Mouse (Mus musculus) heart, embryonic 16.5 days (tissue): ENCODE results near the gene Mllt3. TPM values are rescaled to one million over a fixed set of nuclear protein-coding genes. Genes with fewer than 3 reads are reported as not detected.

Experiments
- ATAC-seq: fragments of 200-750 bp; cut with Nextera tagmentation; replicated peaks from 2 replicates; pipeline ENCODE4 v1.8.0; 2017; ENCODE audit warnings: moderate number of reproducible peaks; ENCODE audit not compliant: insufficient read depth, low FRiP score; ENCODE audit errors: extremely low read depth
- H3K27ac ChIP-seq: fragments of 300-500 bp; sonication (generic); 2 replicates; pipeline ENCODE4 v1.5.1; 2014; ENCODE audit warnings: mild to moderate bottlenecking, low read length, control low read depth, moderate library complexity
- H3K27me3 ChIP-seq: fragments of 300-500 bp; sonication (generic); 2 replicates; pipeline ENCODE4 v1.6.1; 2014; ENCODE audit warnings: low read length, mixed read lengths; ENCODE audit not compliant: control insufficient read depth, insufficient read depth
- H3K36me3 ChIP-seq: fragments of 300-500 bp; sonication (generic); 2 replicates; pipeline ENCODE4 v1.6.1; 2014; ENCODE audit not compliant: control insufficient read depth, insufficient read depth
- H3K4me1 ChIP-seq: fragments of 300-500 bp; sonication (generic); 2 replicates; pipeline ENCODE4 v1.6.1; 2014; ENCODE audit warnings: low read length, mixed read lengths; ENCODE audit not compliant: control insufficient read depth, insufficient read depth
- H3K4me2 ChIP-seq: fragments of 300-500 bp; sonication (generic); 2 replicates; pipeline ENCODE4 v1.6.1; 2014; ENCODE audit warnings: low read depth, mild to moderate bottlenecking, control low read depth, low read length
- H3K4me3 ChIP-seq: fragments of 300-500 bp; sonication (generic); 2 replicates; pipeline ENCODE4 v1.5.1; 2014; ENCODE audit warnings: mild to moderate bottlenecking, control low read depth, low read length
- H3K9ac ChIP-seq: fragments of 300-500 bp; sonication (generic); 2 replicates; pipeline ENCODE4 v1.6.1; 2014; ENCODE audit warnings: low read length, control low read depth
- H3K9me3 ChIP-seq: fragments of 300-500 bp; sonication (generic); replicated peaks from 2 replicates; pipeline ENCODE4 v1.6.1; 2016; ENCODE audit warnings: low read length; ENCODE audit not compliant: control insufficient read depth
- WGBS: fragments of 180-500 bp; shearing (Covaris S2); extraction: QIAGEN DNeasy Blood & Tissue Kit; methylation state at CpG from one replicate; pipeline ENCODE4 v1.1.7; 2014; 5-methylcytosine and 5-hydroxymethylcytosine counted together
- polyA plus RNA-seq: library from polyadenylated mRNA; unstranded; fragments of >200 nt; fragmentation: Nextera tagmentation; extraction: Ambion mirVana; gene quantifications from 2 replicates; pipeline ENCODE4 v1.2.1, GENCODE M21; 2015

Gene Mllt3
- polyA plus RNA-seq, 1 experiment from 2014 or later = 23.2 TPM

DNA sequence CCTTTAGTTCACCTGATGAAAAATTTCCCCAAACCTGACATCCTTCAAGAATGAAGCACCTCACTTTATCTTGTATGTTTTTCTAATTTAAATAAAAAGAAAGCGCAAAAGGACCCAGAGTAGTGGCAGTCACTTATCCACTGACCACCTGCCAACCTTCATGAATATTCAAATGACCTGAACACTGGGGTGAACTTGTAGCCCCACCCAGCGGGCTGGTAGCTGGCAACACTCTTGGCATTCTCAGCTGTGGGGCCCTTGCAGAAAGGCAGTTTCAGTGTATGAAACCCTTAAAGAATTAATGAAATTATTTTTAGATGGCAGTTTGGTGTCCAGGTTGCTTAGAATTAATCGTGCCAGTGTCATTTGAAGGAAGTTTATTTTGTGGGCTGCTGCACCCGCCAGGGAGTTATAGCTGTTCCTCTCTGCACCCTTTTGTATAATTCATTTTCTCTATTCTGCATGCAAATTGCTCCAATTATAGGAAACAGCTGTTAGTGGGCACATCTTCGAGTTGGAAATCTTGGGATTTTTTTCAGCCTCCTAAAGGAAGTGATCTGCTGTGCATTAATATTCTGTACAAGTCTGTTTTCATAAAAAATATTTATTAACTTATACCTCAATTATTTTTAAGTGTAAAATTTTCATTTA lies 149.8 kb downstream of the Mllt3 start:
- ATAC-seq = no peak
- no peaks in the 10 kb centered on the region for H3K4me1 ChIP-seq
- WGBS = 80% methylated on average over 5 of the region's 5 CpGs
- H3K27me3 ChIP-seq = no peaks in the 10 kb centered on the region
- H3K36me3 ChIP-seq = no peaks in the 10 kb centered on the region
- no peak overlapping the region for H3K4me2 ChIP-seq
- H3K4me3 ChIP-seq = no peak overlapping the region
- no peak overlapping the region for H3K9ac ChIP-seq
- no peak overlapping the region for H3K27ac ChIP-seq
- H3K9me3 ChIP-seq = no peaks in the 10 kb centered on the region

DNA sequence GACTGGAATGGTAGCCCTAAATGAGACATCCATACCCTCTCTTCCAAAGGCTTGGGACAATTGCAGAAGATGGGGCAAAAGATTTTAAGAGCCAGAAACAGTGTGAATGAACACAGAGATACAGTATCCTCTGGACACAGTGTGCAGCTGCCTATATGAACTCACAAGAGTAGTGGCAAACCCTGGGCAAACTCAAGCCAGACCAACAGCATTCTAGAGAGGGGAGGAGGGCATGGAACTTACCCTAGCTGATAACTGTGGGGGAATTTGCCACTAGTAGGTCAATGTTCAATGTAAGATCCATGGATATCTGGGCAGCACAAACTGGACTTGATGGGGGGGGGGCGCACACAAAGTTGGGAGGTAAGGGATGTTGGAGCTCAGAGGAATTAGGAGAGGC lies 151.2 kb downstream of the Mllt3 start:
- ATAC-seq = no peak
- no peak overlapping the region for H3K4me2 ChIP-seq

DNA sequence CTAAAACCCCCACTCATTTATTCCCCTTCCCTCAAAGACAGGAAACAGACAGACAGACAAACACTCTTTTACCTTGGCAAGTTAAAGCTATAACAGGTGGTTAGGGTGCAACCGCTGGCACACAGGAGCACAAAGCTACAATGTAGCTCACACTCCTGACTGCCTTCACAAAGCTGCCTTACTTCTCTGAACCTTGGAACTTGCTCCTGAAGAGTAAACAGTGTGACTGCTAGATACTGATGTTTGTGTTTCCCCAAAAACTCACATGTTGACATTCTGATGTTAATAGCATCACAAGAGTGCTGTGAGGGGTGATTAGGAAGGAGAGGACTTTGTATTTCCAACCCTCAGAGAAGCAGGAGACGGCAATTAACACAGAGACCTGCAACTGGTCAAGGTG lies 151.6 kb downstream of the Mllt3 start:
- H3K9ac ChIP-seq = no peak overlapping the region
- no peak overlapping the region for H3K4me3 ChIP-seq
- no peaks in the 10 kb centered on the region for H3K4me1 ChIP-seq
- no peak overlapping the region for H3K4me2 ChIP-seq
- H3K9me3 ChIP-seq = no peaks in the 10 kb centered on the region
- no peaks in the 10 kb centered on the region for H3K36me3 ChIP-seq
- H3K27ac ChIP-seq = no peak overlapping the region
- no peaks in the 10 kb centered on the region for H3K27me3 ChIP-seq
- 84% methylated on average over 2 of the region's 2 CpGs for WGBS
- ATAC-seq = no peak

More for the DNA sequence above, 151.2 kb downstream of the Mllt3 start:
- Histone ChIP-seq H3K4me1 (no peaks in the 10 kb centered on the region), H3K27me3 (no peaks in the 10 kb centered on the region), H3K4me3 (no peak overlapping the region), H3K27ac (no peak overlapping the region), H3K36me3 (no peaks in the 10 kb centered on the region), H3K9ac (no peak overlapping the region), H3K9me3 (no peaks in the 10 kb centered on the region)
- 88% methylated on average over 1 of the region's 1 CpGs for WGBS

DNA sequence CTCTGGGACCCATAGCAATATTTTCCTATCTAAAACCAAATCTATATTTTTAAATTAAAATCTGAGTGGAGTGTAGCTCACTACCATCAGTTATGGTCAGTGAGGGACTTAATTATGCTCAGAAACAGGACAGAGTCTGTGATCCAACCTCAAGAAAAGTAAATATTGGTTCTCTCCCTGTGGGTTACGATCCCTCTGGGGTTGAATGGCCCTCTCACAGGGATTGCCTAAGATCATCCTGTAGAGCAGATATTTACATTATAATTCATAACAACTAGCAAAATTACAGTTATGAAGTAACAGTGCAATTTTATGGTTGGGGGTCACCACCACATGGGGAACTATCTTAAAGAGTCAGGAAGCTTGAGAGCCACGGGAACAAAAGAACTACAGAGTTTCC lies 152.9 kb downstream of the Mllt3 start:
- no peak overlapping the region for H3K4me3 ChIP-seq
- 86% methylated on average over 2 of the region's 2 CpGs for WGBS
- H3K36me3 ChIP-seq = no peaks in the 10 kb centered on the region
- no peak overlapping the region for H3K9ac ChIP-seq
- H3K4me1 ChIP-seq = no peaks in the 10 kb centered on the region
- H3K4me2 ChIP-seq = no peak overlapping the region
- ATAC-seq = no peak
- no peaks in the 10 kb centered on the region for H3K27me3 ChIP-seq
- no peaks in the 10 kb centered on the region for H3K9me3 ChIP-seq
- no peak overlapping the region for H3K27ac ChIP-seq

DNA sequence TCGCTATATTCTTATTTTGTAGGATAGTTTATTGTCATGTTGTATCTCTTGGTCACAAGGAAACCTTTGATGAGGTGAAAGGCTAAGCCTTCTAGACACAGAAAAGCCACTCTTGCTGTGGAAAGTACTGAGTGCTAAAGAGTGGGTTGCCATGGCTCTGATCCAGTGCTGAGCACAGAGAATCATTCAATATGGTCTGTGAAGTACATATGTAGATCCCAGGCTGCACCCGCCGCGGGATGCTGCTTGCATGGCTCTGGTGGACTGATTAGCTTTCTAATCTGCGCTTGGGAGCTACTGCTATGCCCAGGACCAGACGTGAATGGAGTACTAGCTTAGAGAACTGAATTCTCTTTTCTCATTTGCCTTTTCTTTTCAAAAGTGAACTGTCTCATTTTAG lies 154.5 kb downstream of the Mllt3 start:
- Histone ChIP-seq H3K27ac (no peak overlapping the region), H3K4me2 (no peak overlapping the region), H3K4me1 (no peaks in the 10 kb centered on the region), H3K4me3 (no peak overlapping the region), H3K9me3 (no peaks in the 10 kb centered on the region), H3K9ac (no peak overlapping the region), H3K27me3 (no peaks in the 10 kb centered on the region), H3K36me3 (no peaks in the 10 kb centered on the region)
- WGBS = 61% methylated on average over 6 of the region's 6 CpGs
- no peak for ATAC-seq

DNA sequence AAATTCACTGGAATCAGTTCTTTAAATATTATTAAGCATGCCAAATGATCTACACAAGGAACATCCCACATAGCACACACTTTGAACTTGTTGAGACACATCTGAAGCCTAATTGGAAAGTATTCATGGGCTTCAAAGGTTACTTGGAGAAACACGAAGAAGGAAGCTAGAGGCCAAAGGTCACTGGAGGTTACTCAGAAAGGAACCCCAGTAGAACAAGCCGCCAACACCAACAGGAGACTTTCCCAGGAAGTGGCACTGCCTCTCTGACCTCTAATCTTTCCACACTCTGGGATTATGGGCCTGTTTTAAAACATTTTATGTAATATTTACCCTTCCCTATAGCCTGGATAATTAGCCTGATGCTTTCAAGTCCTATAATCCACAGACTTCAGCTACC lies 162.6 kb downstream of the Mllt3 start:
- no peaks in the 10 kb centered on the region for H3K9me3 ChIP-seq
- 57% methylated on average over 2 of the region's 2 CpGs for WGBS
- 0 out of 2 replicates have a peak, but pooled peaks cover 2% of the 10 kb centered on the region for H3K36me3 ChIP-seq
- H3K4me3 ChIP-seq = no peak overlapping the region
- H3K27me3 ChIP-seq = no peaks in the 10 kb centered on the region
- H3K9ac ChIP-seq = no peak overlapping the region
- no peaks in the 10 kb centered on the region for H3K4me1 ChIP-seq
- ATAC-seq = no peak
- H3K4me2 ChIP-seq = no peak overlapping the region
- no peak overlapping the region for H3K27ac ChIP-seq

DNA sequence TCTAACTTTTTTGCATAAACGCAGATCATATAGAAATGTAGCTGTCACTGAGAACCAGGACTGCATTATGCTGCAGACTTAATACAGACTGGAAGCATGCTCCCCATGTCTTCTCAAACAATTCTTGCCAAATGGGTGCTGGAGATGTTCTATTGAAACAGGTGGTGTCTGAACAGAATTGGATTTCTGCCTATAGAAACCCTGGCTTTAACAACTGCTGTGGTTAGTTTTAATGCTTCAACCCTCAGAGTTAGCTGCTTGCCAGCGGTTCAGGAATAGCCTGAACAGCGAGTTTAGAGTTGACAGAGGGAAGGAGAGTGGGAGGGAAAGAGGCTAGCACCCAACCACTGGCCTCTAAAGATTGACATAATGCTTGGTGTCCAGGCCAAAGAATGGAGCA lies 166.6 kb downstream of the Mllt3 start:
- no peak for ATAC-seq
- H3K27me3 ChIP-seq = no peaks in the 10 kb centered on the region
- no peaks in the 10 kb centered on the region for H3K9me3 ChIP-seq
- no peaks in the 10 kb centered on the region for H3K36me3 ChIP-seq
- H3K4me2 ChIP-seq = no peak overlapping the region
- no peak overlapping the region for H3K9ac ChIP-seq
- no peak overlapping the region for H3K27ac ChIP-seq
- no peaks in the 10 kb centered on the region for H3K4me1 ChIP-seq
- H3K4me3 ChIP-seq = no peak overlapping the region
- 69% methylated on average over 3 of the region's 3 CpGs for WGBS

DNA sequence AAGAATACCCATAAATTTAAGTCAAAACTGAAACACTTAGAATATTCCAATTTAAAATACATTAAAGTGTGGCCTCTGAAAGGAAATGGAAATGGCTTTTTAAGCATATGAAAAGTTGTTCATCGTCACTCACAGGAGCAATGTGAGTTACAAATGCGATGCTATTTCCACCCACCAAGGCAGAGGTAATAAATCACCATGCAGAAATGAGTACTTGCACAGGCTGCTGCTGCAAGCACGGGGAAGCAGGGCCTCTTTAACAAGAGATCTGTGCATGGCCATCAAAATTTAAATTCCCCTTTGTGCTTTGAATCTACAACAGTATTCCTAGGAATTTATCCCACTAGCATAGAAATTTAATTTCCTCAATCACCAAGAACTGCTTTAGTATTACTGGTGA lies 167.3 kb downstream of the Mllt3 start:
- no peaks in the 10 kb centered on the region for H3K36me3 ChIP-seq
- 70% methylated on average over 3 of the region's 3 CpGs for WGBS
- no peak overlapping the region for H3K9ac ChIP-seq
- no peaks in the 10 kb centered on the region for H3K27me3 ChIP-seq
- no peaks in the 10 kb centered on the region for H3K9me3 ChIP-seq
- no peak for ATAC-seq
- H3K27ac ChIP-seq = no peak overlapping the region
- no peaks in the 10 kb centered on the region for H3K4me1 ChIP-seq
- no peak overlapping the region for H3K4me2 ChIP-seq
- no peak overlapping the region for H3K4me3 ChIP-seq

DNA sequence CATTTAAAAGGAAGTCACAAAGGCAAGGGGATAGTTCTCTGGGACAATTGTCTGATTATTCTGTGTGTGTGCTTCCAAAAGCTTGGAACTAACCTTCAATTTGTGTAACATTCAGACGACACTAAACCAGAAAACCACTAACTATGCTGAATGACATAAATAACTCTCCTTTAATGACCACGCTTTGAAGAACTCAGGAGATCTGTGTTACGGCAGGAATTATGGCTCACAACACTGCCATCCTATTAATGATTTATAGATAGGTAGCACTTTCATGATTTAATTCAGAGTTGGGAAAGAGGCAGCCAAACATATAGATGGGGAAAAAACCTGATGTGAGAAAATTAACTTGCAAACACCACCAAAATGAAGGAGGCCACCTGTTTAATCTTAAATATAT lies 168.1 kb downstream of the Mllt3 start:
- H3K4me1 ChIP-seq = no peaks in the 10 kb centered on the region
- WGBS = 76% methylated on average over 3 of the region's 3 CpGs
- no peak overlapping the region for H3K4me2 ChIP-seq
- ATAC-seq = no peak
- H3K27me3 ChIP-seq = no peaks in the 10 kb centered on the region
- no peaks in the 10 kb centered on the region for H3K36me3 ChIP-seq
- no peak overlapping the region for H3K27ac ChIP-seq
- H3K4me3 ChIP-seq = no peak overlapping the region
- no peaks in the 10 kb centered on the region for H3K9me3 ChIP-seq
- no peak overlapping the region for H3K9ac ChIP-seq
